Mouse (Mus musculus): ENCODE results near the gene Tap2.
"Not testable (repeated sequence)": the region's sequence is repeated elsewhere in the genome, so short reads cannot be mapped to it uniquely, and the experiment has no call there.

The Tap2 gene

DNA sequence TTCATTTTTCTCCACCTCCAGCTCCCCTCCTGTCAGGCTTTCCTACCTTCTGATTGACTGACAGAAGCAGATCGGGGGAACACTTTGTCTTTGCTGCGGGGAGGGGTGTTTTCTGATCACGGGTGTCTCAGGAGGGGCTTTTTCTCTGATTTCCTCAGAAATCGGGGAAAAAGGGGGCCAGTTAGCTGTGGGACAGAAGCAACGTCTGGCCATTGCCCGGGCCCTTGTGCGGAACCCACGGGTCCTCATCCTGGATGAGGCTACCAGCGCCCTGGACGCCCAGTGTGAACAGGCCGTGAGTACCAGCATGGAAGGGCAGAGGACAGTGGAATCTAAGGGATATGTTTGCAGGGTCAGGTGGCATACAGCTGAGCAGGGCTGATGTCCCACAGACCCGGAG, 11.8 kb downstream of the Tap2 start:
- DNase-seq (ENCODE audit: low spot score), result no peak

DNA sequence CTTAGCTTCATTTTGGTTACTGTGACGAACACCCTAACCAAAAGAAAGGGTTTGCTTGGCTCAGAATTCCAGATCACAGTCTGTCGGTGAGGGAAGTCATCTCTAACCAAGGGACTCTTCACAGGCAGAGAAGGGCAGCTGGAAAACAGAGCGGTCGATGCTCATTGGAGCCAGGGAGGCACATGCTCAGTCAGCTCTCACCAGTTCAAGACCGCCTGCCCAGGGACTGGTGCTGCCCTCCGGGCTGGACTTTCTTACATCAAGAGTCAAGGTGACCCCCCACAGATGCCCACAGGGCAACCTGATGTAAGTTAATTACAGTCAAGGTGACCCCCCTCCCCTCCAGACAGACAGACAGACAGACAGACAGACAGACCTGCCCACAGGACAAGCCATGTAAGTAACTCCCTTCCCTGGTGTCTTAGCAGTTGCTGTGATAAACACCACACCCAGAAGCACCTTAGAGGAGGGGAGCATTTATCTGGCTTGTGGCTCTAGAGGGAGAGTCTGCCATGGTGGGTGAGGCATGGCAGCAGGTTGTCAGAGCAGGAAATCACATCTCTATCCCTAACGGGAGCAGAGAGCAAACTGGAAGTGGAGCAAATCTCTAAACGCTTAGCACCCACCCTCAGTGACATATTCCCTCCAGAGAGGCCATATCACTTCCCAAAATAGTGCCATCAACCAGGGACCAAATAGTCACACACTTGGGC, 14.0 kb downstream of the Tap2 start:
- DNase-seq (ENCODE audit: low spot score), result no peak

DNA sequence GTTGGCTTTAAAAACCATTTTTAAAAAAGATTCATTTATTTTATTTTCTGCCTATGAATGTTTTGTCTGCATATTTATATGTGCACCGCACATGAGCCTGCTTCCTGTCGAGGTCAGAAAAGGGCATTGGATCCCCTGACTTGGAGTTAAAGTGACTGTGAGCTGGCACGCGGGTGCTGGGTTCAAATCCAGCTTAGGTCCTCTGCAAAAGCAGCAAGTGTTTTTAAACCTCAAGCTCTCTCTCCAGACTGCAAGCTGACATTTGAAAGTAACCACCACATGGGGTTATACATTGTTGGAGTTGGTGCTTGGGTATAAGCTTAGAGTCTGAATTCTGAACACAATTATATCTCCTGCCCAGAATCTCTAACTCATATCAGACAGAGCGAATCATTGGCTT, 14.7 kb downstream of the Tap2 start:
- no peak for DNase-seq (ENCODE audit: low spot score)

DNA sequence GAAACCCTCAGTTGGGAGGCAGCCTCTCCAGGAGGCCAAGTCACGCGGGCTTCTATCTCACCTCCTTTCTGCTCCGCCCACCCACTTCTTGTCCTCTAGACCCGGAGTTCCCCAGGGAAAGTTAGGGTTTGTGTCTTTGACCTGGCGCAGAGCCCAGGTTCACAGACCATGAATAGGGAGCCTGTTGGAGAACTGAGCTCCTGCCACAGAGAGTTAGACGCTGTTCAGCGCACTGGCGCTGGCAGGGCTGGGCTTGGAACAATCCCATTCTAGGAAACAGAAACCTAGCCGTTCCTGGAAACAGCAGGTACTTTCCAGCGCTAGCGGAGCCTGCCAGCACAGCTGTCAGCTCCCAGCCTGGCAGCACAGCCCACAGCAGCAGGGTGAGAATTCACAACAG, 15.3 kb downstream of the Tap2 start:
- DNase-seq (ENCODE audit: low spot score), result no peak

DNA sequence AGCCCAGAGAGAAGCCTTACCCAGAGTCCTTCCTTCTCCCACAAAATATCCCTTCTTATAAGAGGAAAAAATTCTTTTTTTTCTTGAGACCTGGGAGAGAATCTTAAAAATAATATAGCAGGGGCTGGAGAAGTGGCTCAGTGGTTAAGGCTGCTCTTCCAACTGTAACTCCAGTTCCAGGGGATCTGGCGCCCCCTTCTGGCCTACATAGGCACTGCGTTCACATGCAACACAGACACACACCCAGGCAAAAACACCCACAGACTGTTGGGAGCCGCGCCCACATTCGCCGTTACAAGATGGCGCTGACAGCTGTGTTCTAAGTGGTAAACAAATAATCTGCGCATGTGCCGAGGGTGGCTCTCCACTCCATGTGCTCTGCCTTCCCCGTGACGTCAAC, 15.8 kb downstream of the Tap2 start:
- DNase-seq (ENCODE audit: low spot score), result not testable (repeated sequence)

DNA sequence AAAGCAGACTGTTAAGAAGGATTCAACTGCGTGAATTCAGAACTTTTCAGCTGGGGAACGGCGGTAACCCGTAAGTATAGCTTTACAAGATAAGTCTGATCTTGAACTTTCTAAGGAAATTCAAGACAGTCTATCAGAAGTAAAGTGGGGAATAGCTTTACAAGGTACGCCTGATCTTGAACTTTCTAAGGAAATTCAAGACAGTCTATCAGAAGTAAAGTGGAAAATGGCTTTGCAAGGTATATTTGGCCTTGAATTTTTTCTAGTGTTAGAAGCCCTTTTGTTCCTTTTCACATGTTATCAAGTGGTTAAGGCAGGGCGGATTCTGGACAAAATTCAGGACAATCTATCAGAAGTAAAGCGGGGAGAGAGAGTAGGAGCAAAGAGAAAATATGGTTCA, 16.5 kb downstream of the Tap2 start:
- not testable (repeated sequence) for DNase-seq (ENCODE audit: low spot score)

DNA sequence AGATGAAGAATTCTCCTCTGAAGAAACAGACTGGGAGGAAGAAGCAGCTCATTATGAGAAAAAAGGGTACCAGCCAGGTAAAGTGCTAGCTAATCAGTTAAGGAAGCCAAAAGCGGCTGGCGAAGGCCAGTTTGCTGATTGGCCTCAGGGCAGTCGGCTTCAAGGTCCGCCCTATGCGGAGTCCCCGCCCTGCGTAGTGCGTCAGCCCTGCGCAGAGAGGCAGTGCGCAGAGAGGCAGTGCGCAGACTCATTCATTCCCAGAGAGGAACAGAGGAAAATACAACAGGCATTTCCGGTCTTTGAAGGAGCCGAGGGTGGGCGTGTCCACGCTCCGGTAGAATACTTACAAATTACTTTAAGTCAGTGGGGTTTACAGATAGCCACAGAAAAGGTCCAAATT, 17.1 kb downstream of the Tap2 start:
- DNase-seq (ENCODE audit: low spot score), result not testable (repeated sequence)

DNA sequence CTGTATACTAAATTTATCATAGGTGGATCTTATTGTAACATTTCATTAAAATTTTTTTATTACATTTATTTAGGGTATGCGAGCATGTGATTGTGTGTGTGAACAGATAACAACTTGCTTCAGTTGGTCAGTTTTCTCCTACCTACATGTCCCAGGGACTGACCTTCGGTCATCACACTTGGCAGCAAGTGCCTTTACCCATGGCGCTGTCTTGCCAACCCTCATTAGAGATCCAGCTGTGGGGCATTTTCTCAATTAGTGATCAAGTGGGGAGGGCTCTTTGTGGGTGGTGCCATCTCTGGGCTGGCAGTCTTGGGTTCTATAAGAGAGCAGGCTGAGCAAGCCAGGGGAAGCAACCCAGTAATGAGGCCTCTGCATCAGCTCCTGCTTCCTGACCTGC, 21.5 kb downstream of the Tap2 start:
- DNase-seq (ENCODE audit: low spot score), result no peak

DNA sequence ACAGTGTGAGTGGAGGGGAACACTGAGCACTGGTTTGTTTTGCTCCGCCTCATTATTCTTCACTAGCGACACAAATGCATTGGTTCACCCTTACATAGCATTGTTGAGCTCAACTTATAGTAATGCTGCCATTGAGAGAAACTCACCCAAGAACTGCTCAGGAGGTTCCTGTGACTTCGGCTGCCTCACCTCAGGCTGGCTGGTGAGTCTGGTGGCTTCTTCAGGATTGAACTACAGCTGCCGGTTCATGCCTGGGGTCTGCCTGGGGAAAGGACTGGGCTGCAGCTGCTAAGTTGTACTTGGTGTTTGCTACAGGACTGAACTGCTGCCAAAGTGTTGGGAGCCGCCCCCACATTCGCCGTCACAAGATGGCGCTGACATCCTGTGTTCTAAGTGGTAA, 22.1 kb downstream of the Tap2 start:
- no peak for DNase-seq (ENCODE audit: low spot score)

DNA sequence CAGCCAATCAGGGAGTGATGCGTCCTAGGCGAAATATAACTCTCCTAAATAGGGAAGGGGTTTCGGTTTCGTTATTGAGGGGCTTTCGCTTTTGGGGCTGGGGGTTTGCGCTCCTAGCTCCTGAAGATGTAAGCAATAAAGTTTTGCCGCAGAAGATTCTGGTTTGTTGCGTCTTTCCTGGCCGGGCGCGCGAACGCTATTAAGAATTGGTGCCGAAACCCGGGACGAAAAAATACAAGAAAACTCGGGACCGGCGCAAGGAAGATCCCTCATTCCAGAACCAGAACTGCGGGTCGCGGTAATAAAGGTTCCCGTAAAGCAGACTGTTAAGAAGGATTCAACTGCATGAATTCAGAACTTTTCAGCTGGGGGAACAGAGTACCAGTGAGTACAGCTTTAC, 22.6 kb downstream of the Tap2 start:
- not testable (repeated sequence) for DNase-seq (ENCODE audit: low spot score)

DNA sequence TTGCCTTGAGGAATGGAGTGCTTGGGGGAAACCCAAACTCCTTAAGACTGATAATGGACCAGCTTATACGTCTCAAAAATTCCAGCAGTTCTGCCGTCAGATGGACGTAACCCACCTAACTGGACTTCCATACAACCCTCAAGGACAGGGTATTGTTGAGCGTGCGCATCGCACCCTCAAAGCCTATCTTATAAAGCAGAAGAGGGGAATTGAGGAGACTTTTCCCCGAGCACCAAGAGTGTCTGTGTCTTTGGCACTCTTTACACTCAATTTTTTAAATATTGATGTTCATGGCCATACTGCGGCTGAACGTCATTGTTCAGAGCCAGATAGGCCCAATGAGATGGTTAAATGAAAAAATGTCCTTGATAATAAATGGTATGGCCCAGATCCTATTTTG, 27.6 kb downstream of the Tap2 start:
- DNase-seq (ENCODE audit: low spot score), result not testable (repeated sequence)

DNA sequence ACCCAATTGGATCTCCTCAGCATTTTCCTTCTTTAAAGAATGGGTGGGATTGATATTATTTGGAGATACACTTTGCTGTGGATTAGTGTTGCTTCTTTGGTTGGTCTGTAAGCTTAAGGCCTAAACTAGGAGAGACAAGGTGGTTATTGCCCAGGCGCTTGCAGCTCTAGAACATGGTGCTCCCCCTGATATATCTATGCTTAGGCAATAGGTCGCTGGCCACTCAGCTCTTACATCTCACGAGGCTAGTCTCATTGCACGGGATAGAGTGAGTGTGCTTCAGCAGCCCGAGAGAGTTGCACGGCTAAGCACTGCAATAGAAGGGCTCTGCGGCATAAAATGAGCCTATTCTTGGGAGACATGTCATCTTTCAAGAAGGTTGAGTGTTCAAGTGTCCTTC, 28.7 kb downstream of the Tap2 start:
- not testable (repeated sequence) for DNase-seq (ENCODE audit: low spot score)

DNA sequence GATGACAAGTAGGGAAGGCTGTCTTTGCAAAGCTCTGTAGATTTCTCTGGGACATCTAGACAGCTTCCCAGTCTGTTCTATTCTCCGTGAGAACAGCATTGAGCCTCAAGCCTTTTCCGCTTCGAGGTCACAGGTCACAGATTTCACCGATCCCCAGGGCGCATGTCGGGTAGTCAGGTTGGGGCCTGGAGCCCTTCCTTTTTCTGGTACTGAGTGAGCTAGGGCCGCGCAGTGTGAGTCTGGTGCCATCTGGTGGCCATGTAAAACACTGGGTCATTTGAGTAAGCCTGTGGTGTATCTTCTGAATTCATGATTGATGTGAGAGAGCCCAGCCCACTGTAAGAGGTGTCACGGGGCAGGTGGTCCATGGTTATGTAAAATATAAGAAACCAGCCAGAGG, 31.6 kb downstream of the Tap2 start:
- DNase-seq (ENCODE audit: low spot score), result peak; percentile 68

DNA sequence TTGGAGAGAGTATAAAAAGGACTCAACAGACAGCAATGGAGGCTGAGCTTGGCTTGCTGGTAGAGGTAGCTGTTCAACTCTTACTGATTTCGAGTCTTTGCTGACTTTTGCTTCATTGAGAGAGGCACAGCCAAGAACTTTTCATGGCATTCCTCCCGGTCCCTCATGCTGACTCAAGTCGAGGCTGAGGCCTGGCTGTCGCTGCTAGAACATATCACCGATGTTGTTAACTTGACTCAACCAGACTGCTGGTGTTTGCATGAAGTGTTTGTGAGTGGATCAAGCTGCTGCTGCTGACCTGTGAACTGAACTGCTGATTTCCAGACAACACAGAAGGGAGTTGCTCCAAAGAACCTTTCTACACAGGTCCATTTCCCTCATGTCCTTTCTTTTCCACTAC, 33.4 kb downstream of the Tap2 start:
- no peak for DNase-seq (ENCODE audit: low spot score)

DNA sequence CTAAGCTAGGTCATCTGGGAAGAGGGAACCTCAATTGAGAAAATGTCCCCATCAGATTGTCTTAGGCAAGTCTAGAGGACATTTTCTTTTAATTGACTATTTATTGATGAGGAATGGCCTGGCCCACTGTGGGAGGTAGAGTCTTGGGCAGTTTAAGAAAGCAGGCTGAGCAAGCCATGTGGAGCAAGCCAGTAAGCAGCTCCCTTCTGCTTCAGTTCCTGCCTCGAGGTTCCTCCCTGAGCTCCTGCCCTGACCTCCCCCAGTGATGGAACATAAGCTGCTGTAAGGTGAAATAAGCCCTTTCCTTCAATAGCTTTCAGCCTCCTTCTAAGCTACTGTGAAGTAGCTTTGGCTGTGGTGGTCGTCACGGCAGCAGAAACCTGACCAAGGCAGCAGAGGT, 34.4 kb downstream of the Tap2 start:
- no peak for DNase-seq (ENCODE audit: low spot score)

DNA sequence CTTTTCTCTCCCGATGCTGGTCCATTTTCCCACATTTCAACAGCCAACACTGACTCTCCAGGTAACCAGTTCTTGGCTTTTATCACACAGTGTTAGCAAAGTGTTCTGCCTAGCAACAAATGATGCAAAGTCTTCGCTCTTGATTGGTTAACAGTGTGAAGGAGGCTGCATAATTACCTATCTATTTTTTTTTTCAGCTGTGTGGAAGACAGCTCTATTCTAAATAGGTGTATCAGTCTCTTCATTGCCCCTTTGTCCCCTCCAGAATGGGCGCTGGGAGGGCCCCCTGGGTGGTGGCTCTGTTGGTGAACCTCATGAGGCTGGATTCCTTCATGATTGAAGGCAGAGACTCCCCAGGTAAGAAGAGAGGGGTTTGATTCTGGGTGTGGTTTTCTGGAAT, 35.4 kb downstream of the Tap2 start, which contains the start of gene H2-Ob:
Gene H2-Ob, plus strand, starts transcription at position 198 of the 400 bp plus-strand sequence.
- peak; percentile 24 for DNase-seq (ENCODE audit: low spot score)

DNA sequence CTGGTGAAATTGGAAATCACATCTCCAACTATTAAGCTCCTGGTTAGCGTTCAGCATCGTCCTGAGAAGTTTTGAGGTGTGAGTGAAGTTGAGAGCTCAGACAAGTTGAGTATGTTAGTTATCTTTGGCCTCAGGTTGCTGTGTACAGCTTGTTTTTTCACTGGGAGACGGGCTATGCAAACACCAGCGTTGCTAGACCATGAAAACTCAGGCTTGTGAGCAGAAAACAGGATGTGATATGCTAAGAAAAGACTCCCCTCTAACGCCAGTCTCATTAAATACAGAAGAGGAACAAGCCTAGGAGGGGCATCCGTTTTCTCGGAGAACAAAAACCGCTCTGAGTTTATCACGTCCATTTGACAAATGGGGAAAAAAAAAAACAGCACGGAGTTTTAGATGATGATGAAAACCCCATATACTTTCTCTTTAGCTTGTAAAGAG, 36.3 kb downstream of the Tap2 start:
- DNase-seq (ENCODE audit: low spot score), result no peak

DNA sequence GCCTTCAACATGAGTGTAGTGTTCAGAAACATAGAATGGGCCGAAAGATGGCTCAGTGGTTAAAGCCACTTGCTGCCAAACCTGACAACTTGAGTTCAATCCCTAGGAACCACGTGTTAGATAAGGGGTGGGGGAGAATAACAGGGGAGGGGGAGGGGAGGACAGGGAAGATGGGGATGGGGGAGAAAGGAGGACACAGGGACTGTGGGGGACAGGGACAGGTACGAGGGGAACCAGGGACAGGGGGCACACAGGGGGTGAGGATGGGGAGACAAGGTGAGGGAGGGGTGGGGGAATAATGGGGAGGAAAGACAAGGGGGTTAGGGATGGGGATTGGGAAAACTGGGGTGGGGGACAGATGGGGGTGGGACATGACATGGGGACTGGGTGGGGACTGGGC, 37.0 kb downstream of the Tap2 start:
- no peak for DNase-seq (ENCODE audit: low spot score)

DNA sequence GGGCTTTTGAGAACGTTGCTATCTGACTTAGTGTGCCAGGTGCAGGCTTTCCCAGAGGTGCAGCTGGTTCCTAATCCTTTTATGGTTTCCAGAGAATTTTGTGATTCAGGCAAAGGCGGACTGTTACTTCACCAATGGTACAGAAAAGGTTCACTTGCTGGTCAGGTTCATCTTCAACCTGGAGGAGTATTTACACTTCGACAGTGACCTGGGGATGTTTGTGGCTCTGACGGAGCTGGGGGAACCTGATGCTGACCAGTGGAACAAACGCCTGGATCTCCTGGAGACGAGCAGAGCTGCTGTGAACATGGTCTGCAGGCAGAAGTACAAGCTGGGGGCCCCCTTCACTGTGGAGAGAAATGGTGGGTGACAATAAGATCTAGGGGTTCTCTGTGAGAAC, 37.6 kb downstream of the Tap2 start:
- DNase-seq (ENCODE audit: low spot score), result no peak

DNA sequence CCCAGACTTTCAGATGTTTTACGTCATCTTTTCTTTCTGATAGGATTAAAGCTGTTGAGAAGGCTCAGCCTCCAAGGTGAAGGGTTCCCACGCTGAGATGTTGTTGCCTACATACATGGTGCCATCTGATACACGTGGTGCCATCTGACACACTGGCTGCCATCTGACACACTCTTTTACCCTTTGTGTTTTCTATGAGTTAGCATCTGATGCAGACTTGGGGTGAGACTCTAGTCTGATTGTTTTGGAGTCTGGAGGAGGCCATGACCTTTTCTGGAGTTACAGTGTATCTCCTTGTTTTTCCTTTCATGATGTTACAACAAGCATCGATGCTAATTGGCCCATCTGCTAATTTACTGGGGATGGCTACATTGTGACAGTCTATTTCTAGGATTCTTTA, 41.3 kb downstream of the Tap2 start:
- DNase-seq (ENCODE audit: low spot score), result no peak

DNA sequence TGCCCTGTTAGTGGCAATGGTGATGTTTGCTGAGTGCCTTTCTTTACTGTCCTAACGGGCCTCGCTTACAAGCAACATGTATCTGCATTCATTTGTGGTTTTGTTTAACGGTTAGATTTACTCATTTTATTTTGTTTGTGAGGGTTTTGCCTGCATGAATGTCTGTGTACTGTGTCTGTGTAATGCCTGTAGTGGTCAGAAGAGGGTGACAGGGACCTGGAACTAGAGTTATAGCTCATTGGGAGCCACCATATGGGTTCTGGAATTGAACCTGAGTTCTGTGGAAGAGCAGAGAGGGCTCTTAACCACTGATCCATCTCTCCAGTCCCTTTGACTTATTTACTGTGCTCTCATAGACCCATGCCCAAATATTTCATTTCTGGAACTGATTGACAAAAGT, 43.7 kb downstream of the Tap2 start:
- no peak for DNase-seq (ENCODE audit: low spot score)

DNA sequence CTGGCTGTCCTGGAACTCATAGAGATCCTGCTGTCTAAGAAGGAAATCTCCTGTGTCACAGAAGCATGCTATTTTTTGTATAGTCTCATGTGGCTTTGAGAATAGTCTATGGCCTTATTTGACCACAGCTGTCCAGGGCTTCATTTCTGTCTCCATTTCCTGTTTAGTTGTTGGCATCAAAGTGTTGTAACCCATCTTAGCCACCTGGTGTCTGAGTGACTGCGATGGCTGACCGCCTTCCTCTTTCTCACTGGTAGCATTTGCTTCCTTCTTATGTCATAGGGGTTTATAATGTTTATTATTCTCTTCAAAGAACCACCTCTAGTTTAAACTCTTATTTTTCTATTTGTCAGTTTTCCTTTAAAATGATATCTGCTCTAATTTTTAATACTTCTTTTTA, 45.4 kb downstream of the Tap2 start:
- no peak for DNase-seq (ENCODE audit: low spot score)

DNA sequence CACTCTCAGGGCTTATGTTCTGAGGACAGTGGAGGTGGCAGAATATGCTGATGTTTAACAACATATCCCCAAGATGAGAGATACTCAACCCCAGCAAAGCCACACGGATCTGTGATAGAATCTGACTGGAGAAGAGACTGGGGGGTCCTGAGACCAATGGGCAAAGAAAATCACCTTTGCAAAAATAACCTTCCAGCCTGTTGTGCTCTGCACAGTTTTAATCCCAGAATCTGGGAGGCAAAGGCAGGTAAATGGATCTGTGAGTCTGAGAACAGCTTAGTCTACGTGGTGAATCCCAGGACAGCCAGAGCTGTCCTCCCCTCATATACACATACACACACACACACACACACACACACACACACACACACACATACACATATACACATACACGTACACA, 46.0 kb downstream of the Tap2 start:
- DNase-seq (ENCODE audit: low spot score), result no peak

DNA sequence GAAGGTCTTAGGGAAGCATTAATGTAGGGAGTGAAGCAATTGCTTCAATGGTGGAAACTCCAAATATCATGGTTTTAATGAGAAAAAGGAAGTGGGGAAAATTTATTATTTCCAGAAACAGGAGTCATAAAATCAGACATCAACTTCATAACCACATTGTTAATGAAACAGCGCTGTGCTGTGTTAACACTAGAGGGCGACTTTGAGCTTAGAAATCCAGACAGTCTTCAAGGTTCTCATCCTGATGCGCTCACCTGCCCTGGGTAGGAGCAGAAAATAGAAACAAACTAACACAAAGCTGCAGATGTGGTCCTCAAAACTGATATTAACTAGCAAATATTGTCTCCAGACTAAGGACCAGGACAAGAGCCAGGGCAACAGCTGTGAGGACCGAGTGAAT, 46.6 kb downstream of the Tap2 start:
- DNase-seq (ENCODE audit: low spot score), result peak; percentile 81
